In genomic region chr8:10825981-10826380, GRCm38 (mm10) we compare ENCODE assay signal across 16 mouse cellular contexts.
"Had no signal": no experiment of that assay in that cellular context is flagged by ENCODE, and none has a peak within 500 bp of the region (broad histone marks: within the 10 kb centered on the region; RNA-seq: fewer than 3 reads in every experiment).

No protein-coding gene starts in this region.

- H3K9me3 ChIP-seq: limb, embryonic 12.5 days; limb, embryonic 15.5 days; midbrain, embryonic 13.5 days; stomach, embryonic 15.5 days had no signal

- H3K4me3 ChIP-seq: limb, embryonic 12.5 days; limb, embryonic 15.5 days; midbrain, embryonic 13.5 days; stomach, embryonic 15.5 days had no signal

- ATAC-seq: liver, postnatal 0 days; midbrain, embryonic 13.5 days; midbrain, embryonic 16.5 days had no signal

- H3K4me2 ChIP-seq: limb, embryonic 12.5 days; limb, embryonic 15.5 days; liver, embryonic 11.5 days; lung, embryonic 14.5 days; midbrain, embryonic 13.5 days; stomach, embryonic 15.5 days had no signal

- H3K36me3 ChIP-seq: limb, embryonic 12.5 days; limb, embryonic 15.5 days; midbrain, embryonic 13.5 days; stomach, embryonic 15.5 days had no signal

- H3K4me1 ChIP-seq: limb, embryonic 15.5 days; midbrain, embryonic 13.5 days; stomach, embryonic 15.5 days had no signal

- DNase-seq: kidney, adult 8-10 months; kidney, postnatal 14 days; kidney, postnatal 4 days; left cerebral cortex, postnatal 4 days; liver, postnatal 0 days; spleen, adult 18-20 months; thymus, postnatal 25 days had no signal

- H3K9ac ChIP-seq: limb, embryonic 12.5 days; limb, embryonic 15.5 days; liver, embryonic 14.5 days; liver, postnatal 0 days; lung, embryonic 14.5 days; midbrain, embryonic 13.5 days; stomach, embryonic 15.5 days had no signal

- H3K27ac ChIP-seq: limb, embryonic 12.5 days; limb, embryonic 15.5 days; liver, embryonic 14.5 days; macrophage; midbrain, embryonic 13.5 days; stomach, embryonic 15.5 days had no signal

- H3K27me3 ChIP-seq: limb, embryonic 12.5 days; limb, embryonic 15.5 days; midbrain, embryonic 13.5 days; stomach, embryonic 15.5 days had no signal
